Comparison of ENCODE assay signal across 11 mouse cellular contexts in genomic region chr12:52186963-52187590, GRCm38 (mm10).
DNase-seq lines count a peak whose midpoint lies in the region; ATAC-seq lines count a peak whose summit lies in the region.
"Had no signal": no experiment of that assay in that cellular context is flagged by ENCODE, and none has a peak within 500 bp of the region (broad histone marks: within the 10 kb centered on the region; RNA-seq: fewer than 3 reads in every experiment).

No protein-coding gene starts in this region.

- WGBS in heart, embryonic 13.5 days: 60% methylated on average over 5 of the region's 5 CpGs
- 67% methylated on average over 5 of the region's 5 CpGs for WGBS in heart, embryonic 12.5 days

- no peaks in the 10 kb centered on the region for H3K36me3 ChIP-seq in heart, embryonic 13.5 days
- no peaks in the 10 kb centered on the region for H3K36me3 ChIP-seq in heart, embryonic 12.5 days

- ATAC-seq in heart, embryonic 13.5 days (ENCODE audit: extremely low read depth, insufficient number of reproducible peaks, low FRiP score, low TSS enrichment): no peak
- no peak for ATAC-seq in heart, embryonic 12.5 days (ENCODE audit: insufficient number of reproducible peaks, low FRiP score)

- H3K9ac ChIP-seq in heart, embryonic 13.5 days: no peak overlapping the region
- H3K9ac ChIP-seq in heart, embryonic 12.5 days: no peak overlapping the region

- no peak overlapping the region for H3K4me3 ChIP-seq in heart, embryonic 13.5 days
- no peak overlapping the region for H3K4me3 ChIP-seq in heart, embryonic 12.5 days
- H3K4me3 ChIP-seq: heart, adult 2 months had no signal

- peaks cover 19% of the 10 kb centered on the region for H3K4me1 ChIP-seq in heart, embryonic 13.5 days
- peaks cover 11% of the 10 kb centered on the region for H3K4me1 ChIP-seq in heart, embryonic 12.5 days (replicated peaks)

- no peak overlapping the region for H3K4me2 ChIP-seq in heart, embryonic 13.5 days
- no peak overlapping the region for H3K4me2 ChIP-seq in heart, embryonic 12.5 days

- peak; percentile 20 to 30 for DNase-seq in right cerebral cortex, adult 2 months (ENCODE audit: low spot score in 2 of 2)
- no peak for DNase-seq in right cerebral cortex, postnatal 4 days
- DNase-seq in layer of hippocampus, adult 9-11 months: peak; percentile 80
- no peak for DNase-seq in spleen, adult 12 weeks (ENCODE audit: low spot score)
- no peak for DNase-seq in cerebellum, postnatal 25 days
- DNase-seq in cerebellum, postnatal 36 days: no peak
- DNase-seq: B cell, adult 2 months; heart, adult 2 months; kidney, postnatal 36 days had no signal

- H3K9me3 ChIP-seq in heart, embryonic 13.5 days: no peaks in the 10 kb centered on the region
- no peaks in the 10 kb centered on the region for H3K9me3 ChIP-seq in heart, embryonic 12.5 days (replicated peaks)

- H3K27ac ChIP-seq in heart, embryonic 13.5 days (replicated peaks): peak overlapping the region; percentile 28; the same call in 1 of the 2 replicates
- H3K27ac ChIP-seq in heart, embryonic 12.5 days (ENCODE audit: poor library complexity, severe bottlenecking): no peak overlapping the region
- H3K27ac ChIP-seq: heart, adult 2 months had no signal

- no peaks in the 10 kb centered on the region for H3K27me3 ChIP-seq in heart, embryonic 13.5 days (replicated peaks)
- H3K27me3 ChIP-seq in heart, embryonic 12.5 days (replicated peaks): no peaks in the 10 kb centered on the region

Comparison
In these comparisons a context has a peak if more than half of its experiments do, and no peak if none do; other contexts are left out.
1. DNase-seq: peak in right cerebral cortex, adult 2 months (2 of 2) and layer of hippocampus, adult 9-11 months (single experiment); none in right cerebral cortex, postnatal 4 days (single experiment), spleen, adult 12 weeks (single experiment), cerebellum, postnatal 25 days (0 of 2) and cerebellum, postnatal 36 days (0 of 2).